Mouse (Mus musculus): ENCODE data around the gene Nek8.

DNA sequence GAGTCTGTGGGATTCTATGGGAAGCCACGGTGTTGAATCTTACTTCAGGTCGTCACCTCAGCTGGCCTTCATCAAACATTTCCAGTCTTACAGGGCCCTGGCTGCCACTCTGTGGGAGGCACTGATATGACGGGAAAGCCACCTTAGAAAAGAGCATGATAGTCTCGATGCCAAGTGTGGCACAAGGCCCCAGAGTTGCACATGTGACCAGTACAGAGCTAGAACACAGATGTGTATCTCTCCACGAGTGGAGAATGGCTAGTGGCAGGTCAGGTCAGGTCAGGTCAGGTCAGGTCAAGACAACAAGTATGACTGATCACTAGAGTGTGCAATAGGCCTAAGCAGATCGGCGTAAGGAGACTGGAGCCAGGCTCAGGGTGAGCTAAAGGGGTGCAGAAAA lies 34.1 kb upstream of the Nek8 start:
- no peak for TF ChIP-seq CTCF (IDR thresholded peaks at IDR 0.05; ENCODE audit: control insufficient read depth, insufficient read depth, low read length)
- no peak for TF ChIP-seq POLR2A (IDR thresholded peaks at IDR 0.05; ENCODE audit: borderline replicate concordance, control insufficient read depth, low read depth, low read length)
